Comparison of ENCODE assay signal across 20 mouse cellular contexts in the genomic region with DNA sequence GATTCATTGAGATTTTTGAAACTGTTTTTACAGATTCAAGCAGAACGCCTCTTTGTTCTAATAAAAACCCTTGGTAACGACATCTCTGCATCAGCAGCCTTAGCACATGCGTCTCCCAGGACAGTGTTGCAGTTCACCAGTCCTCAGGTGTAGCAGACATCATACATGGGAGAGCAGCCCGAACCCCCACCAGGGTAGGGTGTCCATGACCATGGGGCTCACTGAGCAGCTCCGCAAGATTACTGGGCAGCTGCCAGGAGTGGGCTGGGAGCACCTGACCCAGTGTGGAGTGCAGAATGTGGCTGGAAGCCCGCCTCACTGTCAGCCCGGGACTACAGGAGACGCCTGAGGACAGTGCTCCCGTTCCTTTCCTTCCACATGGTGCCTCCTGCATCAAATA. TPM values are rescaled to one million over a fixed set of nuclear protein-coding genes. Genes with fewer than 3 reads are reported as not detected.
DNase-seq lines count a peak whose midpoint lies in the region; ATAC-seq and TF ChIP-seq lines count a peak whose summit lies in the region.
"Had no signal": no experiment of that assay in that cellular context is flagged by ENCODE, and none has a peak within 500 bp of the region (broad histone marks: within the 10 kb centered on the region; RNA-seq: fewer than 3 reads in every experiment).

No protein-coding gene starts in this region.

- WGBS in liver, embryonic 12.5 days (ENCODE audit: insufficient replicate concordance): 70% methylated on average over 9 of the region's 9 CpGs
- 84% methylated on average over 9 of the region's 9 CpGs for WGBS in liver, postnatal 0 days (ENCODE audit: insufficient replicate concordance)
- 88% methylated on average over 9 of the region's 9 CpGs for WGBS in kidney, embryonic 16.5 days

- peak; percentile 20; the same call in 1 of the 2 replicates for TF ChIP-seq POLR2A in testis, adult 2 months (IDR thresholded peaks at IDR 0.05; ENCODE audit: control insufficient read depth, low read depth, low read length)

- H3K4me3 ChIP-seq in liver, embryonic 12.5 days: no peak overlapping the region
- H3K4me3 ChIP-seq in liver, postnatal 0 days (ENCODE audit: low read depth, low read length): no peak overlapping the region
- H3K4me3 ChIP-seq in kidney, embryonic 16.5 days (ENCODE audit: low read length): no peak overlapping the region
- H3K4me3 ChIP-seq in testis, adult 2 months (ENCODE audit: control insufficient read depth, low read depth, low read length): no peak overlapping the region
- H3K4me3 ChIP-seq: heart, embryonic 15.5 days; limb, embryonic 15.5 days; stomach, embryonic 15.5 days had no signal

- no peak for TF ChIP-seq CTCF in liver, postnatal 0 days (IDR thresholded peaks at IDR 0.05; ENCODE audit: low read depth)
- TF ChIP-seq CTCF in testis, adult 2 months (IDR thresholded peaks at IDR 0.05; ENCODE audit: control insufficient read depth, insufficient read depth, insufficient replicate concordance, low read depth, low read length): no peak

- no peaks in the 10 kb centered on the region for H3K27me3 ChIP-seq in liver, embryonic 12.5 days (replicated peaks)
- H3K27me3 ChIP-seq in liver, postnatal 0 days (ENCODE audit: insufficient read depth, low read length): no peaks in the 10 kb centered on the region
- H3K27me3 ChIP-seq in kidney, embryonic 16.5 days (ENCODE audit: insufficient read depth, low read length): no peaks in the 10 kb centered on the region
- no peaks in the 10 kb centered on the region for H3K27me3 ChIP-seq in testis, adult 2 months (ENCODE audit: control insufficient read depth, insufficient read depth, low read length)
- H3K27me3 ChIP-seq: megakaryocyte, embryonic 14.5 days; stomach, embryonic 15.5 days had no signal

- TF ChIP-seq EP300 in liver, postnatal 0 days (IDR thresholded peaks at IDR 0.05; ENCODE audit: low read depth): no peak

- H3K9me3 ChIP-seq in liver, embryonic 12.5 days (replicated peaks): no peaks in the 10 kb centered on the region
- no peaks in the 10 kb centered on the region for H3K9me3 ChIP-seq in liver, postnatal 0 days (ENCODE audit: low read length)
- no peaks in the 10 kb centered on the region for H3K9me3 ChIP-seq in kidney, embryonic 16.5 days (ENCODE audit: low read length)
- H3K9me3 ChIP-seq: heart, embryonic 15.5 days; limb, embryonic 15.5 days; megakaryocyte, embryonic 14.5 days; stomach, embryonic 15.5 days had no signal

- peak; percentile 25 for DNase-seq in adrenal gland, postnatal 10 days
- no peak for DNase-seq in adrenal gland, adult 8-10 months
- no peak for DNase-seq in liver, postnatal 0 days
- DNase-seq in thymus, postnatal 14 days: no peak
- DNase-seq: adrenal gland, adult 2 months; cerebellum, postnatal 36 days; gastrocnemius, postnatal 36 days; right cerebral cortex, postnatal 25 days had no signal

- peak overlapping the region; percentile 98 for H3K27ac ChIP-seq in liver, embryonic 12.5 days
- H3K27ac ChIP-seq in liver, postnatal 0 days (ENCODE audit: low read depth): no peak overlapping the region
- peak overlapping the region; percentile 89 for H3K27ac ChIP-seq in kidney, embryonic 16.5 days (ENCODE audit: low read length)
- no peak overlapping the region; the same call in 1 of the 2 replicates for H3K27ac ChIP-seq in testis, adult 2 months (ENCODE audit: control insufficient read depth, insufficient read depth, low read depth, low read length)
- H3K27ac ChIP-seq: hindbrain, postnatal 0 days; limb, embryonic 15.5 days had no signal

- peaks cover 76% of the 10 kb centered on the region for H3K36me3 ChIP-seq in liver, embryonic 12.5 days
- peaks cover 56% of the 10 kb centered on the region for H3K36me3 ChIP-seq in liver, postnatal 0 days (replicated peaks; ENCODE audit: insufficient read depth, low read length)
- H3K36me3 ChIP-seq in kidney, embryonic 16.5 days (ENCODE audit: insufficient read depth, low read length): peaks cover 52% of the 10 kb centered on the region
- no peaks in the 10 kb centered on the region; the same call in 1 of the 2 replicates for H3K36me3 ChIP-seq in testis, adult 2 months (ENCODE audit: control insufficient read depth, insufficient read depth, low read length)

- H3K4me1 ChIP-seq in liver, embryonic 12.5 days: peaks cover 57% of the 10 kb centered on the region
- H3K4me1 ChIP-seq in liver, postnatal 0 days (ENCODE audit: insufficient read depth): peaks cover 31% of the 10 kb centered on the region
- H3K4me1 ChIP-seq in kidney, embryonic 16.5 days (ENCODE audit: insufficient read depth, low read length): peaks cover 46% of the 10 kb centered on the region
- peaks cover 12% of the 10 kb centered on the region for H3K4me1 ChIP-seq in testis, adult 2 months (ENCODE audit: control insufficient read depth, insufficient read depth, low read length)

- peak overlapping the region; percentile 91 for H3K4me2 ChIP-seq in liver, embryonic 12.5 days
- H3K4me2 ChIP-seq in liver, postnatal 0 days (ENCODE audit: low read depth, low read length): no peak overlapping the region
- no peak overlapping the region for H3K4me2 ChIP-seq in kidney, embryonic 16.5 days (replicated peaks; ENCODE audit: low read depth, low read length)
- H3K4me2 ChIP-seq: heart, embryonic 15.5 days; limb, embryonic 15.5 days; stomach, embryonic 15.5 days had no signal

- peak overlapping the region; percentile 93; the same call in 1 of the 2 replicates for H3K9ac ChIP-seq in liver, embryonic 12.5 days
- H3K9ac ChIP-seq in liver, postnatal 0 days (replicated peaks): no peak overlapping the region
- H3K9ac ChIP-seq in kidney, embryonic 16.5 days (replicated peaks; ENCODE audit: low read length): no peak overlapping the region
- H3K9ac ChIP-seq: heart, embryonic 15.5 days; limb, embryonic 15.5 days; stomach, embryonic 15.5 days had no signal

- no peak for ATAC-seq in liver, embryonic 12.5 days
- ATAC-seq in liver, postnatal 0 days: no peak
- no peak for ATAC-seq in kidney, embryonic 16.5 days (ENCODE audit: low FRiP score, low TSS enrichment)
- ATAC-seq in monocyte, adult 5-6 weeks (replicated peaks; ENCODE audit: insufficient number of reproducible peaks, low FRiP score, low TSS enrichment, poor library complexity, severe bottlenecking): no peak
- ATAC-seq: forebrain, embryonic 16.5 days; hindbrain, postnatal 0 days had no signal

RNA-seq across cellular contexts. Expression of a gene that starts 4.6 kb away (rescaled TPM):
- 10 to 100 TPM; 28.6 to 32.6 TPM for total RNA-seq in adrenal gland, postnatal 10 days (2021)
- 10 to 100 TPM; 59.1 to 87.5 (median 78.5) TPM for total RNA-seq in adrenal gland, adult 8-10 months (2022)
- polyA plus RNA-seq in liver, embryonic 12.5 days (2016; fragmentation: Nextera tagmentation; extraction: Ambion mirVana): 440 and 457 TPM in 2 replicates
- 86.4 and 93.6 TPM in 2 replicates for polyA plus RNA-seq in liver, postnatal 0 days (2015; fragmentation: Nextera tagmentation; extraction: Ambion mirVana)
- polyA plus RNA-seq in kidney, embryonic 16.5 days (2015; fragmentation: Nextera tagmentation; extraction: Ambion mirVana): 62.4 and 66.1 TPM in 2 replicates
- polyA plus RNA-seq in testis, adult 2 months (2012; rRNA removed): 39.8 and 41.1 TPM in 2 replicates
- total RNA-seq in monocyte, adult 5-6 weeks (2017): 0.10 to 1.1 TPM (median 0.49 TPM) in 3 replicates

RNA-seq across cellular contexts. Expression of a gene that starts 9.9 kb away (rescaled TPM):
- total RNA-seq in adrenal gland, postnatal 10 days (2021): 10 to 100 TPM; 40.7 to 43.3 TPM
- 10 to 100 TPM; 61.2 to 79.9 (median 66.8) TPM for total RNA-seq in adrenal gland, adult 8-10 months (2022)
- 36.0 and 38.6 TPM in 2 replicates for polyA plus RNA-seq in liver, embryonic 12.5 days (2016; fragmentation: Nextera tagmentation; extraction: Ambion mirVana)
- polyA plus RNA-seq in liver, postnatal 0 days (2015; fragmentation: Nextera tagmentation; extraction: Ambion mirVana): 9.4 and 11.7 TPM in 2 replicates
- polyA plus RNA-seq in kidney, embryonic 16.5 days (2015; fragmentation: Nextera tagmentation; extraction: Ambion mirVana): 16.8 and 21.9 TPM in 2 replicates
- polyA plus RNA-seq in testis, adult 2 months (2012; rRNA removed): 55.1 and 58.8 TPM in 2 replicates
- total RNA-seq in monocyte, adult 5-6 weeks (2017): 43.7 to 56.2 TPM (median 54.8 TPM) in 3 replicates

RNA-seq across cellular contexts. Expression of a gene that starts 21.0 kb away (rescaled TPM):
- not detected for total RNA-seq in adrenal gland, postnatal 10 days (2021)
- not detected for total RNA-seq in adrenal gland, adult 8-10 months (2022)
- 0.06 and 0.13 TPM in 2 replicates for polyA plus RNA-seq in liver, embryonic 12.5 days (2016; fragmentation: Nextera tagmentation; extraction: Ambion mirVana)
- polyA plus RNA-seq in liver, postnatal 0 days (2015; fragmentation: Nextera tagmentation; extraction: Ambion mirVana): not detected in 2 replicates
- 0.07 TPM in 1 of 2 replicates, not detected in the other for polyA plus RNA-seq in kidney, embryonic 16.5 days (2015; fragmentation: Nextera tagmentation; extraction: Ambion mirVana)
- polyA plus RNA-seq in testis, adult 2 months (2012; rRNA removed): 51.5 and 55.2 TPM in 2 replicates
- not detected in 3 replicates for total RNA-seq in monocyte, adult 5-6 weeks (2017)
- total RNA-seq: adrenal gland, adult 2 months; gastrocnemius, postnatal 36 days; hindbrain, postnatal 0 days had no signal
- polyA plus RNA-seq: adrenal gland, adult 2 months; embryonic facial prominence, embryonic 14.5 days; forebrain, embryonic 16.5 days; heart, embryonic 15.5 days; hindbrain, postnatal 0 days; limb, embryonic 15.5 days; urinary bladder, adult 2 months had no signal

RNA-seq across cellular contexts. Expression of a gene that starts 46.4 kb away (rescaled TPM):
- total RNA-seq in adrenal gland, postnatal 10 days (2021): 10 to 100 TPM; 18.0 to 19.0 TPM
- 10 to 100 TPM; 25.5 to 33.1 (median 28.6) TPM for total RNA-seq in adrenal gland, adult 8-10 months (2022)
- polyA plus RNA-seq in liver, embryonic 12.5 days (2016; fragmentation: Nextera tagmentation; extraction: Ambion mirVana): 11.9 and 12.0 TPM in 2 replicates
- polyA plus RNA-seq in liver, postnatal 0 days (2015; fragmentation: Nextera tagmentation; extraction: Ambion mirVana): 1.9 and 2.5 TPM in 2 replicates
- polyA plus RNA-seq in kidney, embryonic 16.5 days (2015; fragmentation: Nextera tagmentation; extraction: Ambion mirVana): 16.1 and 17.6 TPM in 2 replicates
- 43.4 and 46.6 TPM in 2 replicates for polyA plus RNA-seq in testis, adult 2 months (2012; rRNA removed)
- 3.7 to 8.5 TPM (median 3.9 TPM) in 3 replicates for total RNA-seq in monocyte, adult 5-6 weeks (2017)

RNA-seq across cellular contexts. Expression of a gene that starts 46.5 kb away (rescaled TPM):
- 1 to 10 TPM; 5.2 to 8.0 TPM for total RNA-seq in adrenal gland, postnatal 10 days (2021)
- total RNA-seq in adrenal gland, adult 8-10 months (2022): 10 to 100 TPM in 1 of 4 experiments, 1 to 10 TPM in 3; 3.2 to 12.7 (median 8.0) TPM
- polyA plus RNA-seq in liver, embryonic 12.5 days (2016; fragmentation: Nextera tagmentation; extraction: Ambion mirVana): 11.6 and 12.4 TPM in 2 replicates
- 3.6 and 4.6 TPM in 2 replicates for polyA plus RNA-seq in liver, postnatal 0 days (2015; fragmentation: Nextera tagmentation; extraction: Ambion mirVana)
- 14.1 and 14.3 TPM in 2 replicates for polyA plus RNA-seq in kidney, embryonic 16.5 days (2015; fragmentation: Nextera tagmentation; extraction: Ambion mirVana)
- 4.6 and 4.7 TPM in 2 replicates for polyA plus RNA-seq in testis, adult 2 months (2012; rRNA removed)
- 15.3 to 16.6 TPM (median 15.4 TPM) in 3 replicates for total RNA-seq in monocyte, adult 5-6 weeks (2017)

Comparison
In these comparisons a context has a peak if more than half of its experiments do, and no peak if none do; other contexts are left out.
1. H3K27ac ChIP-seq: peak in liver, embryonic 12.5 days (single experiment) and kidney, embryonic 16.5 days (single experiment); none in liver, postnatal 0 days (single experiment) and testis, adult 2 months (single experiment).
2. RNA of a gene that starts 21.0 kb away (polyA plus RNA-seq): 51.5 to 55.2 TPM in testis, adult 2 months; 0.06 to 0.13 TPM in liver, embryonic 12.5 days, 0.07 TPM in kidney, embryonic 16.5 days and not detected in liver, postnatal 0 days; every median in the first group is over 10 times any median in the second.